Comparison of ENCODE assay signal across 8 mouse cellular contexts in the genomic region with DNA sequence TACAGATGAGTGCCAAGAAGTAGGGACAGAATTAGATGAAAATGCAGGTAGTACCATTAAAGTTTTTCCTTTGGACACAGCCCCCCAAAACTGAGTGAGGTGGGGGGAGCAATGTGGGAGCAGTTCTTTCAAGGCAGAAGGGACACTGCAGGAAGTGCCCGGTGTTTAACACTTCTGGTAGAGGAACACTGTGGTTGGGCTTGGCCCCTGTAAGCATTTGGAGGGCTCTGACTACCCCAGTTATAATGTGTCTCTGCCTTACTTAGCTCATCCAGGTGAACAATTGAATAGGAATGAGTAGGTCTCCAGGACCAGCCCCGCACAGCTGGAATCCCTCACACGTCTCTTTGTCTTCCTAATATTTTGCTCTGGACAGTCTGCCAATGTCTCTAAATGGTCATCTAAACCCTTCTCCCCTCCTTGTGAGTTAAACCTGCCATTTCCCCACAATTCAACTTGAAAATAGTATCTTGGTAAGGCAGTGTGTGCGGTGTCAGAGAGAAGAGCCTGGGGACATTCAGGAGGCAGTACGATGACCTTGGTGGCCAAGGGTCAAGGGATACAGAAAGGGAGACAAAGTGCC.
DNase-seq lines count a peak whose midpoint lies in the region; ATAC-seq lines count a peak whose summit lies in the region.

No protein-coding gene starts in this region.

- no peaks in the 10 kb centered on the region for H3K9me3 ChIP-seq in heart, embryonic 14.5 days (ENCODE audit: control insufficient read depth, low read length)
- H3K9me3 ChIP-seq in hindbrain, embryonic 10.5 days, result no peaks in the 10 kb centered on the region
- H3K9me3 ChIP-seq in liver, embryonic 16.5 days (replicated peaks; ENCODE audit: control insufficient read depth, low read length), result no peaks in the 10 kb centered on the region

- 0 out of 2 replicates have a peak overlapping the region, but pooled peaks have one; percentile 1 for H3K9ac ChIP-seq in heart, embryonic 14.5 days (ENCODE audit: low read length)
- no peak overlapping the region for H3K9ac ChIP-seq in liver, embryonic 16.5 days (ENCODE audit: low read depth, low read length)

- WGBS in heart, embryonic 14.5 days, result 77% methylated on average over 5 of the region's 5 CpGs
- WGBS in hindbrain, embryonic 10.5 days, result 84% methylated on average over 5 of the region's 5 CpGs
- 71% methylated on average over 5 of the region's 5 CpGs for WGBS in liver, embryonic 16.5 days (ENCODE audit: insufficient replicate concordance)

- ATAC-seq in heart, embryonic 14.5 days (ENCODE audit: insufficient number of reproducible peaks, insufficient read depth, low FRiP score, low read depth), result no peak
- ATAC-seq in liver, embryonic 16.5 days (ENCODE audit: low read depth), result no peak; the same call in 1 of the 2 replicates

- no peaks in the 10 kb centered on the region for H3K27me3 ChIP-seq in heart, embryonic 14.5 days (ENCODE audit: control insufficient read depth, insufficient read depth, low read length)
- H3K27me3 ChIP-seq in hindbrain, embryonic 10.5 days (ENCODE audit: insufficient read depth, poor library complexity, severe bottlenecking), result peaks cover 16% of the 10 kb centered on the region; the same call in 1 of the 2 replicates
- H3K27me3 ChIP-seq in liver, embryonic 16.5 days (ENCODE audit: control insufficient read depth, insufficient read depth, low read depth, low read length), result no peaks in the 10 kb centered on the region; the same call in 1 of the 2 replicates

- no peak for DNase-seq in heart, adult 9 months (ENCODE audit: low spot score in 2 of 2)
- DNase-seq in ES-CJ7 (ENCODE audit: low read depth, low spot score), result peak; percentile 78
- DNase-seq in hindbrain, embryonic 10.5 days (ENCODE audit: low spot score), result no peak
- DNase-seq in adrenal gland, postnatal 14 days, result no peak
- DNase-seq in thymus, adult 18-20 months, result no peak
- no peak for DNase-seq in layer of hippocampus, adult 11-12 months (ENCODE audit: low spot score)

- peaks cover 0 to 3% of the 10 kb centered on the region in 2 experiments; a peak in 3 of 4 replicates for H3K4me1 ChIP-seq in heart, embryonic 14.5 days (ENCODE audit: control insufficient read depth in 2 of 2, insufficient read depth in 2 of 2, low read length in 2 of 2)
- H3K4me1 ChIP-seq in hindbrain, embryonic 10.5 days (replicated peaks), result peaks cover 35% of the 10 kb centered on the region
- peaks cover 17% of the 10 kb centered on the region for H3K4me1 ChIP-seq in liver, embryonic 16.5 days (ENCODE audit: control insufficient read depth, low read depth, low read length)

- peak overlapping the region in 1 of 2 experiments; percentile 7; a peak in 1 of 4 replicates for H3K4me3 ChIP-seq in heart, embryonic 14.5 days (ENCODE audit: control insufficient read depth in 1 of 2, insufficient read depth in 1 of 2, low read depth in 1 of 2, low read length in 2 of 2)
- peak overlapping the region; percentile 36 for H3K4me3 ChIP-seq in hindbrain, embryonic 10.5 days
- H3K4me3 ChIP-seq in liver, embryonic 16.5 days (ENCODE audit: low read depth, low read length), result peak overlapping the region; percentile 36; the same call in 1 of the 2 replicates

- H3K4me2 ChIP-seq in heart, embryonic 14.5 days (ENCODE audit: low read length), result peak overlapping the region; percentile 53
- peak overlapping the region; percentile 60 for H3K4me2 ChIP-seq in liver, embryonic 16.5 days (ENCODE audit: low read depth, low read length)

- no peaks in the 10 kb centered on the region for H3K36me3 ChIP-seq in heart, embryonic 14.5 days (ENCODE audit: control insufficient read depth, insufficient read depth, low read length)
- no peaks in the 10 kb centered on the region for H3K36me3 ChIP-seq in hindbrain, embryonic 10.5 days
- H3K36me3 ChIP-seq in liver, embryonic 16.5 days (ENCODE audit: control insufficient read depth, insufficient read depth), result no peaks in the 10 kb centered on the region

- H3K27ac ChIP-seq in heart, embryonic 14.5 days (replicated peaks in 1 of 2; ENCODE audit: control insufficient read depth in 1 of 2, insufficient read depth in 1 of 2, low read depth in 2 of 2, low read length in 2 of 2), result no peak overlapping the region
- H3K27ac ChIP-seq in hindbrain, embryonic 10.5 days, result no peak overlapping the region
- H3K27ac ChIP-seq in liver, embryonic 16.5 days (ENCODE audit: low read length), result no peak overlapping the region
